8 mouse cellular contexts compared by ENCODE assay signal in genomic region chr3:89421810-89422473, GRCm38 (mm10). TPM values are rescaled to one million over a fixed set of nuclear protein-coding genes. Genes with fewer than 3 reads are reported as not detected.
A peak's percentile ranks its signal among the peaks of the same experiment; 100 is the strongest.
DNase-seq lines count a peak whose midpoint lies in the region; ATAC-seq and TF ChIP-seq lines count a peak whose summit lies in the region.

No protein-coding gene starts in this region.

- H3ac ChIP-seq in myocyte (ENCODE audit: control insufficient read depth, insufficient read length) = no peak overlapping the region

- H3K27me3 ChIP-seq in G1E (ENCODE audit: insufficient read depth, low read length) (no peaks in the 10 kb centered on the region), myocyte (ENCODE audit: control insufficient read depth, insufficient read depth, insufficient read length) (no peaks in the 10 kb centered on the region)
- H3K27me3 ChIP-seq in heart, embryonic 11.5 days (ENCODE audit: control insufficient read depth, insufficient read depth, low read length) = no peaks in the 10 kb centered on the region
- H3K27me3 ChIP-seq in limb, embryonic 12.5 days = no peaks in the 10 kb centered on the region

- peak; percentile 37 to 45 for DNase-seq in cerebellum, postnatal 10 days
- no peak for DNase-seq in cerebellum, adult 11 months
- DNase-seq in G1E (ENCODE audit: low spot score) = no peak
- no peak for DNase-seq in right cerebral cortex, postnatal 25 days

- no peak for TF ChIP-seq POLR2A in myocyte (IDR thresholded peaks at IDR 0.05; ENCODE audit: insufficient read length, low read depth)

- ATAC-seq in G1E (ENCODE audit: extremely low read depth, insufficient number of reproducible peaks, low FRiP score, poor library complexity, severe bottlenecking) = no peak
- ATAC-seq in heart, embryonic 11.5 days (replicated peaks; ENCODE audit: insufficient number of reproducible peaks, low FRiP score, low TSS enrichment) = no peak
- ATAC-seq in limb, embryonic 12.5 days (ENCODE audit: insufficient number of reproducible peaks, insufficient read depth, low FRiP score, low TSS enrichment, low read depth) = no peak
- no peak for ATAC-seq in erythroid progenitor cell, adult 5-6 weeks (replicated peaks; ENCODE audit: low FRiP score, poor library complexity, severe bottlenecking)

- peaks cover 78% of the 10 kb centered on the region for H3K4me1 ChIP-seq in G1E (ENCODE audit: insufficient read depth, low read depth, low read length)
- H3K4me1 ChIP-seq in heart, embryonic 11.5 days (ENCODE audit: control insufficient read depth, insufficient read depth, low read length) = peaks cover 25% of the 10 kb centered on the region
- peaks cover 39% of the 10 kb centered on the region for H3K4me1 ChIP-seq in limb, embryonic 12.5 days (replicated peaks)

- H3K36me3 ChIP-seq in G1E (replicated peaks) (peaks cover 56% of the 10 kb centered on the region), myocyte (ENCODE audit: control insufficient read depth, insufficient read depth) (peaks cover 19% of the 10 kb centered on the region)
- peaks cover 7% of the 10 kb centered on the region for H3K36me3 ChIP-seq in heart, embryonic 11.5 days (ENCODE audit: control insufficient read depth, insufficient read depth, low read length)
- peaks cover 43% of the 10 kb centered on the region for H3K36me3 ChIP-seq in limb, embryonic 12.5 days

- peak overlapping the region; percentile 68 for H3K4me3 ChIP-seq in G1E (ENCODE audit: low read depth, low read length)
- H3K4me3 ChIP-seq in heart, embryonic 11.5 days (ENCODE audit: low read depth, low read length) = peak overlapping the region; percentile 60
- peak overlapping the region; percentile 44 for H3K4me3 ChIP-seq in limb, embryonic 12.5 days (replicated peaks)
- H3K4me3 ChIP-seq in myocyte = peak overlapping the region; percentile 63

- peak overlapping the region; percentile 90 for H3K4me2 ChIP-seq in heart, embryonic 11.5 days
- peak overlapping the region; percentile 80 for H3K4me2 ChIP-seq in limb, embryonic 12.5 days
- H3K4me2 ChIP-seq in myocyte (ENCODE audit: low read depth) = peak overlapping the region; percentile 88

- H3K79me2 ChIP-seq in myocyte (ENCODE audit: control insufficient read depth, insufficient read depth) = peaks cover 44% of the 10 kb centered on the region

- WGBS in heart, embryonic 11.5 days (ENCODE audit: insufficient replicate concordance) = 5% methylated on average over 22 of the region's 22 CpGs
- WGBS in limb, embryonic 12.5 days = 8% methylated on average over 22 of the region's 22 CpGs

- TF ChIP-seq CTCF in G1E (IDR thresholded peaks at IDR 0.05; ENCODE audit: low read depth, low read length) = no peak

- peak overlapping the region; percentile 85 for H3K9ac ChIP-seq in heart, embryonic 11.5 days (ENCODE audit: low read depth, low read length)
- peak overlapping the region; percentile 71 for H3K9ac ChIP-seq in limb, embryonic 12.5 days (replicated peaks)

- no peaks in the 10 kb centered on the region for H3K9me3 ChIP-seq in G1E (replicated peaks)
- no peaks in the 10 kb centered on the region for H3K9me3 ChIP-seq in heart, embryonic 11.5 days (replicated peaks; ENCODE audit: control insufficient read depth, low read length)
- H3K9me3 ChIP-seq in limb, embryonic 12.5 days = no peaks in the 10 kb centered on the region

- H3K27ac ChIP-seq in heart, embryonic 11.5 days (ENCODE audit: low read depth, low read length) = peak overlapping the region; percentile 97
- H3K27ac ChIP-seq in limb, embryonic 12.5 days = peak overlapping the region; percentile 86

TF ChIP-seq in myocyte, 11 proteins besides CTCF, POLR2A, EP300 and RAD21:
- no peak for TF ChIP-seq SRF (IDR thresholded peaks at IDR 0.05; ENCODE audit: control insufficient read depth, insufficient read length, low read depth)
- TF ChIP-seq CEBPB (IDR thresholded peaks at IDR 0.05; ENCODE audit: insufficient read depth, poor library complexity, severe bottlenecking) = no peak
- TF ChIP-seq REST (IDR thresholded peaks at IDR 0.05; ENCODE audit: insufficient read depth, insufficient read length) = no peak
- no peak for TF ChIP-seq E2F4 (IDR thresholded peaks at IDR 0.05; ENCODE audit: insufficient read depth)
- TF ChIP-seq MAX (IDR thresholded peaks at IDR 0.05; ENCODE audit: low read depth) = no peak
- no peak for TF ChIP-seq TCF12 (IDR thresholded peaks at IDR 0.05; ENCODE audit: insufficient read depth, poor library complexity, severe bottlenecking)
- no peak for TF ChIP-seq POLR2AphosphoS2 (IDR thresholded peaks at IDR 0.05; ENCODE audit: insufficient read length, low read depth)
- no peak for TF ChIP-seq MYOD1 (IDR thresholded peaks at IDR 0.05; ENCODE audit: control insufficient read depth in 1 of 3, insufficient read length in 2 of 3, low read depth in 2 of 3)
- TF ChIP-seq MYOG (IDR thresholded peaks at IDR 0.05; ENCODE audit: control insufficient read depth in 1 of 3, insufficient read depth in 1 of 3, insufficient read length in 2 of 3, low read depth in 2 of 3) = no peak
TF ChIP-seq in myocyte: peak in this region for 0.

RNA-seq across cellular contexts. Expression of gene Shc1, which starts 3.7 kb away (rescaled TPM):
- total RNA-seq in G1E (2014; fragmentation: Nextera tagmentation) (61.7 and 124 TPM in 2 replicates), G1E (2017) (40.9 and 47.6 TPM in 2 replicates)
- polyA plus RNA-seq in G1E (2012) (111 and 118 TPM in 2 replicates), myocyte (2012; fragmentation: generic; extraction: Trizol) (95.5 TPM)
- 42.3 and 51.5 TPM in 2 replicates for polyA plus RNA-seq in heart, embryonic 11.5 days (2014; fragmentation: Nextera tagmentation; extraction: Ambion mirVana)
- 84.4 and 90.9 TPM in 2 replicates for polyA plus RNA-seq in limb, embryonic 12.5 days (2016; fragmentation: Nextera tagmentation; extraction: Ambion mirVana)
- 77.1 and 79.3 TPM in 2 replicates for total RNA-seq in erythroid progenitor cell, adult 5-6 weeks (2015; ENCODE audit: low replicate concordance)
- 49.7 and 59.3 TPM in 2 replicates for total RNA-seq in erythroid progenitor cell, adult 5-6 weeks (2017; ENCODE audit: low replicate concordance)

RNA-seq across cellular contexts. Expression of gene Cks1b, which starts 3.8 kb away (rescaled TPM):
- 92.2 and 99.8 TPM in 2 replicates for total RNA-seq in G1E (2014; fragmentation: Nextera tagmentation)
- 182 and 184 TPM in 2 replicates for total RNA-seq in G1E (2017)
- polyA plus RNA-seq in G1E (2012) = 75.1 and 86.2 TPM in 2 replicates
- polyA plus RNA-seq in heart, embryonic 11.5 days (2014; fragmentation: Nextera tagmentation; extraction: Ambion mirVana) = 399 and 411 TPM in 2 replicates
- polyA plus RNA-seq in limb, embryonic 12.5 days (2016; fragmentation: Nextera tagmentation; extraction: Ambion mirVana) = 585 and 619 TPM in 2 replicates
- 113 TPM for polyA plus RNA-seq in myocyte (2012; fragmentation: generic; extraction: Trizol)
- total RNA-seq in erythroid progenitor cell, adult 5-6 weeks (2015; ENCODE audit: low replicate concordance) = 245 and 268 TPM in 2 replicates
- total RNA-seq in erythroid progenitor cell, adult 5-6 weeks (2017; ENCODE audit: low replicate concordance) = 102 and 103 TPM in 2 replicates

RNA-seq across cellular contexts. Expression of gene Pygo2, which starts 8.1 kb away (rescaled TPM):
- total RNA-seq in G1E (2014; fragmentation: Nextera tagmentation) = 30.9 and 62.1 TPM in 2 replicates
- 20.9 and 22.2 TPM in 2 replicates for total RNA-seq in G1E (2017)
- 201 and 246 TPM in 2 replicates for polyA plus RNA-seq in G1E (2012)
- polyA plus RNA-seq in heart, embryonic 11.5 days (2014; fragmentation: Nextera tagmentation; extraction: Ambion mirVana) = 31.1 and 33.7 TPM in 2 replicates
- 62.4 and 64.0 TPM in 2 replicates for polyA plus RNA-seq in limb, embryonic 12.5 days (2016; fragmentation: Nextera tagmentation; extraction: Ambion mirVana)
- 58.5 TPM for polyA plus RNA-seq in myocyte (2012; fragmentation: generic; extraction: Trizol)
- 10.9 and 19.1 TPM in 2 replicates for total RNA-seq in erythroid progenitor cell, adult 5-6 weeks (2015; ENCODE audit: low replicate concordance)
- total RNA-seq in erythroid progenitor cell, adult 5-6 weeks (2017; ENCODE audit: low replicate concordance) = 7.1 and 12.1 TPM in 2 replicates

RNA-seq across cellular contexts. Expression of gene Flad1, which starts 10.3 kb away (rescaled TPM):
- total RNA-seq in G1E (2014; fragmentation: Nextera tagmentation) (19.7 and 22.0 TPM in 2 replicates), G1E (2017) (18.0 and 22.0 TPM in 2 replicates)
- polyA plus RNA-seq in G1E (2012) (12.5 and 17.8 TPM in 2 replicates), myocyte (2012; fragmentation: generic; extraction: Trizol) (19.8 TPM)
- polyA plus RNA-seq in heart, embryonic 11.5 days (2014; fragmentation: Nextera tagmentation; extraction: Ambion mirVana) = 33.7 and 34.2 TPM in 2 replicates
- 25.0 and 26.4 TPM in 2 replicates for polyA plus RNA-seq in limb, embryonic 12.5 days (2016; fragmentation: Nextera tagmentation; extraction: Ambion mirVana)
- 1.1 and 5.4 TPM in 2 replicates for total RNA-seq in erythroid progenitor cell, adult 5-6 weeks (2015; ENCODE audit: low replicate concordance)
- 0.68 and 1.3 TPM in 2 replicates for total RNA-seq in erythroid progenitor cell, adult 5-6 weeks (2017; ENCODE audit: low replicate concordance)

RNA-seq across cellular contexts. Expression of gene Pbxip1, which starts 14.6 kb away (rescaled TPM):
- 9.0 and 12.1 TPM in 2 replicates for total RNA-seq in G1E (2014; fragmentation: Nextera tagmentation)
- total RNA-seq in G1E (2017) = 15.0 and 16.4 TPM in 2 replicates
- 8.3 and 9.0 TPM in 2 replicates for polyA plus RNA-seq in G1E (2012)
- 28.6 and 35.9 TPM in 2 replicates for polyA plus RNA-seq in heart, embryonic 11.5 days (2014; fragmentation: Nextera tagmentation; extraction: Ambion mirVana)
- 27.4 and 28.5 TPM in 2 replicates for polyA plus RNA-seq in limb, embryonic 12.5 days (2016; fragmentation: Nextera tagmentation; extraction: Ambion mirVana)
- 159 TPM for polyA plus RNA-seq in myocyte (2012; fragmentation: generic; extraction: Trizol)
- total RNA-seq in erythroid progenitor cell, adult 5-6 weeks (2015; ENCODE audit: low replicate concordance) = 1.8 and 2.1 TPM in 2 replicates
- total RNA-seq in erythroid progenitor cell, adult 5-6 weeks (2017; ENCODE audit: low replicate concordance) = 2.7 and 4.1 TPM in 2 replicates

Comparison
In these comparisons a context has a peak if more than half of its experiments do, and no peak if none do; other contexts are left out.
1. DNase-seq: peak in cerebellum, postnatal 10 days (2 of 2); none in cerebellum, adult 11 months (single experiment), G1E (single experiment) and right cerebral cortex, postnatal 25 days (single experiment).
2. Peak in every context shown above with its lines, with median percentiles within 50 percentile points of each other: H3K4me3 ChIP-seq and H3K4me2 ChIP-seq.